Mouse (Mus musculus) liver, embryonic 11.5 days (tissue): Measurements from ENCODE around the gene Nhlrc2. TPM values are rescaled to one million over a fixed set of nuclear protein-coding genes. Genes with fewer than 3 reads are reported as not detected.

Experiments used
- ATAC-seq: fragments of 200-750 bp; cut with Nextera tagmentation; replicated peaks from 2 replicates; pipeline ENCODE4 v1.8.0; 2017; ENCODE audit warnings: moderate number of reproducible peaks, mild to moderate bottlenecking, moderate TSS enrichment, moderate library complexity; ENCODE audit not compliant: low FRiP score
- DNase-seq: peaks from one replicate; pipeline ENCODE4 v3.0.0-alpha.2; 2017; ENCODE audit warnings: low spot score
- H3K27ac ChIP-seq: fragments of 300-500 bp; sonication (generic); 2 replicates; pipeline ENCODE4 v1.5.1; 2014; ENCODE audit warnings: mild to moderate bottlenecking, low read depth, low read length, control low read depth
- H3K27me3 ChIP-seq: fragments of 300-500 bp; sonication (generic); replicated peaks from 2 replicates; pipeline ENCODE4 v1.6.1; 2014; ENCODE audit warnings: low read length, mixed read lengths; ENCODE audit not compliant: control insufficient read depth, insufficient read depth
- H3K36me3 ChIP-seq: fragments of 300-500 bp; sonication (generic); 2 replicates; pipeline ENCODE4 v1.6.1; 2014; ENCODE audit warnings: mild to moderate bottlenecking, low read length, moderate library complexity, mixed read lengths; ENCODE audit not compliant: control insufficient read depth, insufficient read depth
- H3K4me1 ChIP-seq: fragments of 300-500 bp; sonication (generic); replicated peaks from 2 replicates; pipeline ENCODE4 v1.6.1; 2014; ENCODE audit warnings: low read length, mixed read lengths; ENCODE audit not compliant: control insufficient read depth, insufficient read depth
- H3K4me2 ChIP-seq: fragments of 300-500 bp; sonication (generic); 2 replicates; pipeline ENCODE4 v1.6.1; 2014; ENCODE audit warnings: mild to moderate bottlenecking, control low read depth, moderate library complexity
- H3K4me3 ChIP-seq: fragments of 300-500 bp; sonication (generic); 2 replicates; pipeline ENCODE4 v1.5.1; 2014; ENCODE audit warnings: low read depth, low read length, control low read depth
- H3K9ac ChIP-seq: fragments of 300-500 bp; sonication (generic); 2 replicates; pipeline ENCODE4 v1.6.1; 2014; ENCODE audit warnings: low read depth, low read length, control low read depth
- H3K9me3 ChIP-seq: fragments of 300-500 bp; sonication (generic); 2 replicates; pipeline ENCODE4 v1.6.1; 2016; ENCODE audit warnings: low read length, inconsistent platforms, mixed read lengths; ENCODE audit not compliant: control insufficient read depth
- WGBS: fragments of 180-500 bp; shearing (Covaris S2); extraction: QIAGEN DNeasy Blood & Tissue Kit; methylation state at CpG from one replicate; pipeline ENCODE4 v1.1.7; 2014; 5-methylcytosine and 5-hydroxymethylcytosine counted together
- polyA plus RNA-seq: library from polyadenylated mRNA; unstranded; fragments of >200 nt; fragmentation: Nextera tagmentation; extraction: Ambion mirVana; gene quantifications from 2 replicates; pipeline ENCODE4 v1.2.1, GENCODE M21; 2014

The Nhlrc2 gene
- polyA plus RNA-seq, 1 experiment from 2014 or later, result 14.1 TPM

DNA sequence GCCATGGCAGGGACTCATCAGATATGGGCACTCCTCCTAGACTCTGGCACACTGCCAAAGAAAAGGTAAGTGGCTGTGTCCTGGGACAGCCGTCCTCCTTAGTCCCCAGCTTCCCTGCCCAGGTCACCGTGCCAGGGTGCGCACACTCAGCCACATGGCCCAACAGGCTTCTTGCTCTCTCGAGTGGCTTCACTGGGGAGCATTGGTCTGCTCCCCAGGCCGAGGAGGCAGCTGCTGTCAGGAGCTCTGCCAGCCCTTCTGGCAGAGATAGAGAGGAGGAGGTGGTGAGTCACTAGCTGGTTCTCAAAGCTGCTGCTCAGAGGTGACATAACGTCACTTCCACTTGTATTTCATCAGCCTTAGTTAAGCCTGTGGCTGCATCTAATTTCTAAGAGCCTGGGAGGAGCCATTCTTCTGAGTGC, 40.2 kb downstream of the Nhlrc2 start:
- Histone ChIP-seq H3K36me3 (peaks cover 16% of the 10 kb centered on the region; the same call in 1 of the 2 replicates), H3K9me3 (no peaks in the 10 kb centered on the region), H3K4me3 (no peak overlapping the region), H3K9ac (no peak overlapping the region), H3K4me2 (no peak overlapping the region), H3K27me3 (no peaks in the 10 kb centered on the region), H3K27ac (no peak overlapping the region), H3K4me1 (no peaks in the 10 kb centered on the region; the same call in 1 of the 2 replicates)
- ATAC-seq (no peak), DNase-seq (no peak)
- 80% methylated on average over 6 of the region's 6 CpGs for WGBS

DNA sequence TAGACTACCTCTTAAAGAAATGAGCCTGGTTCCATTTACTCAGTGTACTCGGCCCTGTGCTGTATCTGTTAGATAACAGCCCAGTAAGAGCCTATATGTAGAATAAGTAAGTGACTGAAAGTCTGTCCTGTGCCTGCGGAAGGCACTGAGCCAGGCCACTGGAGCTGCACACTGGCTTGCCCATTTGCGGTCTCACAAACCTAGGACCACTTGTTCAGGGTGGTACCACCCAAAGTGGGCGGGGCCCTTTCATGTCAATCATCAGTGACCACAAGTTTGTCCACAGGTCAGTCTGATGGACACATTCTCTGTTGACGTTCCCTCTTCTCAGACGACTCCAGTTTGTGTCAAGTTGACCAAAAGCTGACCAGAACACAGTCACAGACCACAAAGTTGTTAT, 40.9 kb downstream of the Nhlrc2 start:
- H3K9ac ChIP-seq, result no peak overlapping the region
- no peak for ATAC-seq
- no peak overlapping the region for H3K4me2 ChIP-seq
- H3K4me3 ChIP-seq, result no peak overlapping the region
- WGBS, result 79% methylated on average over 6 of the region's 6 CpGs
- peaks cover 16% of the 10 kb centered on the region; the same call in 1 of the 2 replicates for H3K36me3 ChIP-seq
- no peak overlapping the region for H3K27ac ChIP-seq
- no peaks in the 10 kb centered on the region for H3K4me1 ChIP-seq
- DNase-seq, result no peak
- no peaks in the 10 kb centered on the region for H3K27me3 ChIP-seq
- no peaks in the 10 kb centered on the region for H3K9me3 ChIP-seq

DNA sequence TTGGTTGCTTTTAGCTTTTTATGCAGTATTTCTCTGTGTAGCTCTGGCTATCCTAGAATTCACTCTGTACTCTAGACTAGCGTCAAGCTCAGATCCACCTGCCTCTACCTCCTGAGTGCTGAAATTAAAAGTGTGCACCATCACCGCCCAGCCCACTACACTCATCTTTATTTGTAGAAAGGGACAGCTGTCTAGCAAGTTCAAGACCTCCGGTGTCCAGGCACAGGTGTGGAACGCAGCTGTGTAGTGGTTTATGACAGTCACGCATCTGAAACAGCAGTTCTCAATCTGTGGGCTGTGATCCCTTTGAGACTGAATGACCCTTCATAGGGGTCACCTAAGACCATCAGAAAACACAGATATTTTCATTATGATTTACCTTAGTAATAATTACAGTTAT, 41.4 kb downstream of the Nhlrc2 start:
- 91% methylated on average over 5 of the region's 5 CpGs for WGBS
- Histone ChIP-seq H3K4me2 (no peak overlapping the region), H3K27me3 (no peaks in the 10 kb centered on the region), H3K9me3 (no peaks in the 10 kb centered on the region), H3K4me3 (no peak overlapping the region), H3K27ac (no peak overlapping the region), H3K36me3 (peaks cover 16% of the 10 kb centered on the region; the same call in 1 of the 2 replicates), H3K9ac (no peak overlapping the region), H3K4me1 (no peaks in the 10 kb centered on the region)
- DNase-seq, result no peak
- ATAC-seq, result no peak

DNA sequence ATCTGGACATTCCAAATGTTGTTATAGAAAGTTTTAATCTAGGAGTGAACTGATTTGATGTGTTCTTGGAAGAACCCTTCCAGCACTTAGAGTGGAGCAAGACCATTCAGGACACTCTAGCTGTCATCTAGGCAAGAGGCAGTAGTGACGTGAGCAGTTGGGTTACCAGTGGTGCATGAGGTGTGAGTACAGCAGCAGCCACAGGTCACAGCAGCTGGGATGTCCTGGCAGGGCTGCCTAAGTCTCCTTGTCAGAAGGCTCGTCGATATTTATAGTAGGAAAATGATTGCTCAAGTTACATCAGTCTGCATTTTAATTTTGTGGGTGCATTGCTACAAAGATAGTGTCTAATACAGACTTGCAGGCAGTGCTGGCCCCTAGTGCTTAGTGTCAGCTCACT, 42.2 kb downstream of the Nhlrc2 start:
- Histone ChIP-seq H3K27ac (no peak overlapping the region), H3K9me3 (no peaks in the 10 kb centered on the region), H3K36me3 (peaks cover 18% of the 10 kb centered on the region), H3K27me3 (no peaks in the 10 kb centered on the region), H3K4me3 (no peak overlapping the region), H3K9ac (no peak overlapping the region), H3K4me1 (no peaks in the 10 kb centered on the region), H3K4me2 (no peak overlapping the region)
- ATAC-seq (no peak), DNase-seq (no peak)
- WGBS, result 93% methylated on average over 3 of the region's 3 CpGs

DNA sequence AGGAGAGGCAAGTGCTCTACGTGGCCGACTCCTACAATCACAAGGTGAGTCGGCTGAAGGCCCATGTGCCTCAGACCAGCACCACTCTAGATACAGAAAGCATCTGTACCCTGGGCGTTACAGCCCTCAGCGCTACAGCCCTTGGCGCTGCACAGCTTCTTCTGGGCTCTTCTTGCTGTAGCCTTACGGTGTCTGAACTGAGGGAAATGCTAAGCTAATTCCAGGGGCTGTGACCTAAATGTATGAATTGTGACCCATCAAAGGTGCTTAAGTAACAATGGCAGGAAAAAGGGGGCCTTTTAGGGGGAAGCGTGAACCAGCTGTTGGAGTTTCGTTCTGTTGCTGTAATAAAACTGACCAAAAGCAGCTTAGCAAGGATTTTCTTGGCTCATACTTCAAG, 44.4 kb downstream of the Nhlrc2 start:
- H3K27me3 ChIP-seq, result no peaks in the 10 kb centered on the region
- no peak overlapping the region for H3K4me2 ChIP-seq
- H3K4me1 ChIP-seq, result no peaks in the 10 kb centered on the region
- peaks cover 30% of the 10 kb centered on the region for H3K36me3 ChIP-seq
- no peak overlapping the region for H3K9ac ChIP-seq
- H3K4me3 ChIP-seq, result no peak overlapping the region
- no peaks in the 10 kb centered on the region for H3K9me3 ChIP-seq
- WGBS, result 92% methylated on average over 9 of the region's 9 CpGs
- ATAC-seq (no peak), DNase-seq (no peak)
- no peak overlapping the region for H3K27ac ChIP-seq

DNA sequence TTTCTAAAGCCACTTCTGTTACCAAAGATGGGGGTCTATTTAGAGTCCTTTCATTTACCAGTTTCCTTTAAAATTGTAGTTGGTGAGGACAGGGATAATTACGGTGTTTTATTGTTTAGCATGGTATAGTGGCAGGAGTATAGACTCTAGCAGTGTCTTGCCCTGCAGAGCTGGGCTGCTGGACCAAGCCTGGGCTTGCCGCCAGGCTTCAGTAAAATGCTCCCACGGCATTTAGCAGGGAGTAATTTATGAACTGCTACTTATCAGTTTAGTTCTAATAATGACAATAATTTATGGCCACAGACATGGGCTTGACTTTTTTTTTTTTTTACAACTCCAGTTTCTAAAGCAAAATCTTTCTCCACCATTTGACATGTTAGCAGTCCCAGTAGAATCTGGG, 51.9 kb downstream of the Nhlrc2 start:
- WGBS, result 71% methylated on average over 3 of the region's 3 CpGs
- DNase-seq (no peak), ATAC-seq (no peak)
- H3K4me2 ChIP-seq, result no peak overlapping the region
- peaks cover 6% of the 10 kb centered on the region for H3K4me1 ChIP-seq
- H3K27me3 ChIP-seq, result no peaks in the 10 kb centered on the region
- no peaks in the 10 kb centered on the region for H3K9me3 ChIP-seq
- H3K9ac ChIP-seq, result no peak overlapping the region
- H3K4me3 ChIP-seq, result no peak overlapping the region
- H3K27ac ChIP-seq, result no peak overlapping the region
- H3K36me3 ChIP-seq, result peaks cover 20% of the 10 kb centered on the region

DNA sequence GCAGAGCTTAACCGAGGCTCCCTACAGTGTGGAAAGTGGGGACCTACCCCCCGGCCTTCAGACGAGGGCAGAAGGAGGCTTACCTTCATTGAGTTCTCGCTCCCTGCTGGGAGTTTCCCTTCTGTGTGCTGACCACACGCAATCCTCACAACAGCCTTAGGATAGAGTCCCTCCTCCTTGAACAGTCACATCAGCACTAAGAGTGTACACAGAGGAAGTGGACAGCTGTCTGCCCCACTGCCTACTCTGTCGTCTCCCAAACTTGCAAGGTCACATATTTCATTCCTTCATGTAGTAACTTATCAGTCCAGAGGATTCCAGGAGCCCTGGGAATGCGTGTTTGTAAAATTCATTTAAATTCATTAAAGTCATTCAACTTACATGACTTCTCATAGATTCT, 52.7 kb downstream of the Nhlrc2 start:
- peaks cover 6% of the 10 kb centered on the region for H3K4me1 ChIP-seq
- H3K36me3 ChIP-seq, result peaks cover 14% of the 10 kb centered on the region; the same call in 1 of the 2 replicates
- no peak overlapping the region for H3K27ac ChIP-seq
- DNase-seq (no peak), ATAC-seq (no peak)
- H3K4me3 ChIP-seq, result no peak overlapping the region
- no peak overlapping the region for H3K4me2 ChIP-seq
- no peaks in the 10 kb centered on the region for H3K27me3 ChIP-seq
- H3K9me3 ChIP-seq, result no peaks in the 10 kb centered on the region
- no peak overlapping the region for H3K9ac ChIP-seq
- WGBS, result 79% methylated on average over 7 of the region's 7 CpGs

DNA sequence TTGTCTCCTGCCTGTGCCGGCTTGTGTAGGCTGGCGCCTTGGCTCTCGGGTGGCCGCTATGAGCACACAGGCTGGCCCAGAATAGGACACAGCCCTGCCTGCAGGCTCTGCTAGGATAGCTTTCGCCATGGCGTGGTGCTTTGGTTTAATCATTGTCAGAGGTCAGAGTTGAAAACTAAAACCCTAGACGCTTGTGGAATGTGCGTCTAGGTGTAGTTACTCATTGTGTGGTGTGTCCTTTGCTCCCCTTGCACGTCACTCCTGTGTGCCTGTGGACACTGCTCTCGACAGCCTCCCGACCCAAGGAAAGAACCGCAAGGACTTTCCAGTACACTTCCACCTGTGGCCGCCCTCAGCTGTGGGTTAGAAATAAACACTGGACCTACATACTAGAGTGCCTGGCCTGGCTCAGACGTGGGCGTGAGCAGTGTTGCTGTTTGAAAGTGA, 53.9 kb downstream of the Nhlrc2 start:
- H3K27ac ChIP-seq, result peak overlapping the region; percentile 16; the same call in 1 of the 2 replicates
- peak; percentile 51; the same call in 1 of the 2 replicates for ATAC-seq
- DNase-seq, result no peak
- H3K4me1 ChIP-seq, result peaks cover 6% of the 10 kb centered on the region
- H3K9ac ChIP-seq, result no peak overlapping the region
- H3K36me3 ChIP-seq, result peaks cover 10% of the 10 kb centered on the region; the same call in 1 of the 2 replicates
- no peak overlapping the region for H3K4me3 ChIP-seq
- no peaks in the 10 kb centered on the region for H3K9me3 ChIP-seq
- 81% methylated on average over 15 of the region's 15 CpGs for WGBS
- no peak overlapping the region for H3K4me2 ChIP-seq
- H3K27me3 ChIP-seq, result no peaks in the 10 kb centered on the region

DNA sequence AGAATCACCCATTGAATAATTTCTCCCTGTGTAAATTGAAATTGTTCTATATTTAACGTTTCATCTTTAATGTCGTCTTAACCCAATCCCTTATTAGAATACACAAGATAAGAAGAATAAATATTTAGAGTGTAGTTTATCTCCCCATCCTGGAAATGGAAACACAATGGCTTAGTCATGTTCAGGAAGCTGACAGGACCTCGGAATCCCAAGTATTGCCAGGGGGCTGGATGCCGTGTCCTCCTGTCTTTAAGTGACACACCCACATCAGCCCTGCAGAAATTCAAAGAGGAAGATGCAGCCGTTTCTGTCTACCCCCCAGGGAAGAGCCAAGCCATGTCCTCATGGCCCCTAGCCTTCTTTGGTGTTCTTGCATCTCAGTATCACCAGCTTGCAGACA, 60.9 kb downstream of the Nhlrc2 start:
- ATAC-seq, result no peak
- Histone ChIP-seq H3K9ac (no peak overlapping the region), H3K27ac (no peak overlapping the region), H3K27me3 (no peaks in the 10 kb centered on the region), H3K36me3 (no peaks in the 10 kb centered on the region), H3K4me3 (no peak overlapping the region), H3K4me2 (no peak overlapping the region), H3K4me1 (no peaks in the 10 kb centered on the region), H3K9me3 (no peaks in the 10 kb centered on the region)
- WGBS, result 42% methylated on average over 5 of the region's 5 CpGs
- DNase-seq, result no peak
